Mouse (Mus musculus): ENCODE measurements around the gene Edc3.

DNA sequence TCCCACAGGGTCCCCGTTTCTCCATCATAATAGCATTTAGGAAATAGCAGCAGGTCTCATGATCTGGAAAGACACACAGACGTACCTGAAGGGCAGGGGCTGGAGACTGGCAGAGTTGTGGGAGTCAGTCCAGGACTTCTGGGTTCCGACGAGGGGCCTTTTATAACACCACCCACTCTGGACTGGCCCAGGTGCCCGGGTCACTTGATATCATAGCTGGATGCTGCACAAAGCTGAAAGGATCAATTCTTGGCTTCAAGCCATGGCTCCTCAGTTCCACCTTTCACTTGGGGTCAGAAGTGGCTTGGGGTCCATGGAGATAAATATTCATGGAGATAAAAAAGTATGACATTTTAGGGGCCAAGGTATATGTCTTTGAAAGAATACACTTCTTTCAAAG, 24.8 kb upstream of the Edc3 start, which contains the start of gene Cyp1a2:
- TF ChIP-seq GATA1 (IDR thresholded peaks at IDR 0.05; ENCODE audit: low read length) (no peak), TAL1 (IDR thresholded peaks at IDR 0.05; ENCODE audit: low read length) (no peak)
